Mouse (Mus musculus) lung, embryonic 16.5 days (tissue): ENCODE data around the gene Nudt3. TPM values are rescaled to one million over a fixed set of nuclear protein-coding genes. Genes with fewer than 3 reads are reported as not detected.

Experiments used
- ATAC-seq: fragments of 200-750 bp; cut with Nextera tagmentation; 2 replicates; pipeline ENCODE4 v1.8.0; 2017; ENCODE audit warnings: low read depth, mild to moderate bottlenecking, moderate library complexity
- H3K27ac ChIP-seq: fragments of 300-500 bp; sonication (generic); 2 replicates; pipeline ENCODE4 v1.5.1; 2014; ENCODE audit warnings: mild to moderate bottlenecking, control low read depth, low read length
- H3K27me3 ChIP-seq: fragments of 300-500 bp; sonication (generic); 2 replicates; pipeline ENCODE4 v1.6.1; 2014; ENCODE audit warnings: low read depth, low read length, mixed read lengths; ENCODE audit not compliant: control insufficient read depth, insufficient read depth
- H3K36me3 ChIP-seq: fragments of 300-500 bp; sonication (generic); 2 replicates; pipeline ENCODE4 v1.6.1; 2014; ENCODE audit warnings: low read length; ENCODE audit not compliant: control insufficient read depth, insufficient read depth
- H3K4me1 ChIP-seq: fragments of 300-500 bp; sonication (generic); replicated peaks from 2 replicates; pipeline ENCODE4 v1.6.1; 2014; ENCODE audit warnings: low read length, mixed read lengths; ENCODE audit not compliant: control insufficient read depth, insufficient read depth
- H3K4me2 ChIP-seq: fragments of 300-500 bp; sonication (generic); 2 replicates; pipeline ENCODE4 v1.6.1; 2014; ENCODE audit warnings: low read depth, low read length, control low read depth
- H3K4me3 ChIP-seq: fragments of 300-500 bp; sonication (generic); 2 replicates; pipeline ENCODE4 v1.5.1; 2014; ENCODE audit warnings: mild to moderate bottlenecking, low read length, control low read depth
- H3K9ac ChIP-seq: fragments of 300-500 bp; sonication (generic); 2 replicates; pipeline ENCODE4 v1.6.1; 2014; ENCODE audit warnings: low read length, control low read depth
- H3K9me3 ChIP-seq: fragments of 300-500 bp; sonication (generic); 2 replicates; pipeline ENCODE4 v1.6.1; 2016; ENCODE audit warnings: low read length; ENCODE audit not compliant: control insufficient read depth
- WGBS: fragments of 180-500 bp; shearing (Covaris S2); extraction: QIAGEN DNeasy Blood & Tissue Kit; methylation state at CpG from one replicate; pipeline ENCODE4 v1.1.7; 2014; 5-methylcytosine and 5-hydroxymethylcytosine counted together
- polyA plus RNA-seq: library from polyadenylated mRNA; unstranded; fragments of >200 nt; fragmentation: Nextera tagmentation; extraction: Ambion mirVana; gene quantifications from 2 replicates; pipeline ENCODE4 v1.2.1, GENCODE M21; 2015

Nudt3 gene
- polyA plus RNA-seq, 1 experiment from 2014 or later = 73.6 TPM

DNA sequence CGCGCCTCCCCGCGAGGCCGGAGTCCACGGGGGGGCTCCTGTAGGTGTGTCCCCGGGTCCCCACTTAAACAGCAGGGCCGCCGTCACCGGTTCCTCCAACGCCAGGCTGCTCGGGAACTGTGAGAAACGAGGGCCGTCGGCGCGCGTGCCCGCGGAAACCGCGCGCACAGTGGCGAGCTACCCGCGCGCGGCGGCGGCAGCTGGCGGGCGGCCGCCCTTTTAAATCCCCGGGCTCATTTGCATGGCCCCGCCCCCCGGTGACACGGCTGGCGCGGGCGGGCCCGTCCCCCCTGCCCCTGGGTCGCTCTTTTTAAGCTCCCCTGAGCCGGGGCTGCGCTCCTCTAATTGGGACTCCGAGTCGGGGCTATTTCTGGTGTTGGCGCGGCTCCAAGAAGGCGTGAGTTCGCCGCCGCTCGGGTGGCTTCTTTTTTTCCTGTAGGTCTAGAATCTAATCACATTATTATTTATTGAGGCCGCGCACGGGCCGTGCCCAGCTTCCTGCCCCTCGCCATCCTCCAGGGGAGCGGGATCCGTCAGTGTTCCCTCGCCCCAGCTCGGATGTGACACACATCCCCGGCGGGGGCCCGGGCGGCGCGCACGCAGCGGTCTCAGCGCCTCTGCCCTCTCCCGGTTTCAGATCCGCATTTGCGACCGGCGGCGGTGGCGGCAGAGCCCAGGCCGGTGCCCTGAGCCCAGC, 66.8 kb downstream of the Nudt3 start, which contains the start of gene Hmga1:
Gene Hmga1 (plus strand): TSS at position 183 of the 697 bp plus-strand sequence.
- Histone ChIP-seq H3K27me3 (no peaks in the 10 kb centered on the region; the same call in 1 of the 2 replicates), H3K27ac (peak within 1 kb of the TSS; percentile 98), H3K4me2 (peak within 1 kb of the TSS; percentile 85), H3K4me3 (peak within 1 kb of the TSS; percentile 83), H3K9ac (peak within 1 kb of the TSS; percentile 88), H3K36me3 (0 out of 2 replicates have a peak, but pooled peaks cover under 1% of the 10 kb centered on the region), H3K9me3 (no peaks in the 10 kb centered on the region), H3K4me1 (peaks cover 25% of the 10 kb centered on the region)
- ATAC-seq = peak; percentile 80
- WGBS = 0% methylated on average over 79 of the region's 79 CpGs

DNA sequence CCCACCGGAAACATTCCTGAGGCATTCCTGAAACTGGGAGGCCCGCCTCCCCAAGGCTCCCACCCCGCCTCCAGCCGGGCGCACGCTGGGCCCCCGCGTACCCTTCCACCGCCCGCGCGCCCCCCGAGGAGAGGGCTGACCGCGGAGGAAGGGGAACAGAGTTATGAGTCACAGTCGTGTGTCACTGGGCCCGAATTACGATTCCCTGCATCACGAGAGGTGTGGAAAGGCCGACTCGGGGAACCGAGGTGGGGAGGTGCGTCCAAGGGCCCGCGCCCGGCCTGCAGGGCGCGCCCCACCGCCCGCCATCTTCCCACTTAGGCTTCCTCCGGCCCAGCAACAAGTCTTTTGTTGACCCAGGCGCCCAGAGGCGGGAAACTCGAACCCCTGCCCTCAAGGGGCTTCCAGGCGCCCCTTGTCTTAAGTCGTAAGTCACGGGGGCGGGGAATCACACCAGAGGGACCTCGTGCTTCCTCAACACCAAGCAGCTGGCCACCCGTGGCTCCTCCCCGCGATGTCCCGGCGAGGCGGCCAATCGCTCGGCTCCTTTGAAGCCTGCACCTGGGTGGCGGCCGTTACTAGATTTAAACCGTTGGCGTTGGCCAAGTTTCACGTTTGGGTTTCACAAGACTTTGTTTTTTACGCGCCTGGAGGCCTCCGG, 67.7 kb downstream of the Nudt3 start:
- ATAC-seq = peak; percentile 69
- H3K27me3 ChIP-seq = no peaks in the 10 kb centered on the region; the same call in 1 of the 2 replicates
- H3K27ac ChIP-seq = peak overlapping the region; percentile 98
- H3K9me3 ChIP-seq = no peaks in the 10 kb centered on the region
- H3K4me1 ChIP-seq = peaks cover 25% of the 10 kb centered on the region
- H3K9ac ChIP-seq = peak overlapping the region; percentile 88
- 0% methylated on average over 41 of the region's 55 CpGs for WGBS
- H3K4me2 ChIP-seq = peak overlapping the region; percentile 85
- H3K36me3 ChIP-seq = no peaks in the 10 kb centered on the region
- peak overlapping the region; percentile 83 for H3K4me3 ChIP-seq

DNA sequence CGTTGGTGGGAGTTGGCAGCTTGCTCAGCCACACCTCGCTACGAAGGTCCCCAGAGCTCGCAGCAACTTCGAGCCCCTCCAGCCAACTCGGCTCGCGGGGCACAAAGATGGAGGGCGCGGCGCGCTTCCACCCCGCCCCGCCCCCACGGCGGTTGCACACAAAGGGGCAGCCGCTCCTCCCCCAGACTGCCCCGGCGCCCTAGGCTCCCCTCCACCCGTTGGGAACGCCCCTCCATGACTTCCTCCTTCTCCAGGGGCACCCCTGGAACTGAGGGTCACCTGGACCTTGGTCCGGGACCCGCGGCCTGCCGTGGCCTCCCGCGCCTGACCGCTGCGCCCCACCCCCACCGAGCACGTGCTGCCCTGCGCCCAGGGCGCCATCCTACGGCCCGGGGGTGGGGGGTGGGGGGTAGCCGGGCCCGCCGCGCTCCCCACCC, 68.2 kb downstream of the Nudt3 start:
- H3K4me3 ChIP-seq = peak overlapping the region; percentile 83
- ATAC-seq = peak; percentile 56

DNA sequence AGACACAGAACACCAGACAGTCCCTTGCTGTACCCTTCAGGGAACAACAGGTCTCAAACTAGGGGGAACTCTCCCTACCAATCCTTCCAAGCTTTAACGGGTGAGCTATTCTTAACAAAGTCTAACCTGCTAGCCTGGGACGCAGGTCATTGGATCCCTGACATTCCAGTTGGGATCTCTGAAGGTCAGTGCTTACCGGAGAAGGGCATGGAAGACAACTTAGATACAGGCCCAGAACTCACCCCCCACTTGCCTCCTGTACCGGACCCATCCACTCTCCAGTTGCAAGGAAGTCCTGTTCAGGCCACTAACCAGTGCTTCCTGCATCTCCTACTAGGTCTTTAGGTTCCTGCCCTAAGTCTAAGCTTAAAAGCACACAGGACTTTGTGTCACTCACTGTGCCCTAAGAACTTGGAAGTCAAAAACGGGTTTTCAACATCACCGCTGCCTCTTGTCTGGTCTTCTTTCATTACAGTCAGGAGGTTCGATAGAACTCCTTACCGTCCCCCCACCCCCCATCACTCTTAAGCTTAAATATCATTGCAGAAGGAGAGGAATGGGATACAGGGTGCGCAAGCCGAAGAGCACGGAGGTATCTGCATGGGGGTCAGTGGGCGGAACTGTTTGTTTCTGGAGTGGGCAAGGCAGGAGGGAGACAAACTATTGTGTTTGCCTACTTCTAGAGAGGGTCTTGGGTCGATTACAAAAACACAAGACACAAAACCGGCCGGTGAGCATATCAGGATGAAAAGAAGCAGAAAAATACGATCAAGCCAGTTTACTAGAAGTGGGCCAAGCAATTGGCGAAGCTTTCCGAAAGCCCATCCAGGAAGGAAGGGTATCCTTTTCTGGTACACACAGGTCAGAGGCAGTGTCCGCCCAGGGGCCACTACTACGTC, 69.0 kb downstream of the Nudt3 start:
- H3K4me3 ChIP-seq = peak overlapping the region; percentile 83
- peaks cover 25% of the 10 kb centered on the region for H3K4me1 ChIP-seq
- no peaks in the 10 kb centered on the region for H3K36me3 ChIP-seq
- 48% methylated on average over 20 of the region's 20 CpGs for WGBS
- H3K4me2 ChIP-seq = peak overlapping the region; percentile 85
- H3K9me3 ChIP-seq = no peaks in the 10 kb centered on the region
- peak overlapping the region; percentile 98 for H3K27ac ChIP-seq
- no peak for ATAC-seq
- no peaks in the 10 kb centered on the region; the same call in 1 of the 2 replicates for H3K27me3 ChIP-seq
- peak overlapping the region; percentile 88 for H3K9ac ChIP-seq

More for the DNA sequence above, 68.2 kb downstream of the Nudt3 start:
- no peaks in the 10 kb centered on the region for H3K36me3 ChIP-seq
- peak overlapping the region; percentile 88 for H3K9ac ChIP-seq
- peak overlapping the region; percentile 85 for H3K4me2 ChIP-seq
- H3K4me1 ChIP-seq = peaks cover 25% of the 10 kb centered on the region
- H3K9me3 ChIP-seq = no peaks in the 10 kb centered on the region
- peak overlapping the region; percentile 98 for H3K27ac ChIP-seq
- no peaks in the 10 kb centered on the region; the same call in 1 of the 2 replicates for H3K27me3 ChIP-seq
- WGBS = 0% methylated on average over 25 of the region's 39 CpGs

DNA sequence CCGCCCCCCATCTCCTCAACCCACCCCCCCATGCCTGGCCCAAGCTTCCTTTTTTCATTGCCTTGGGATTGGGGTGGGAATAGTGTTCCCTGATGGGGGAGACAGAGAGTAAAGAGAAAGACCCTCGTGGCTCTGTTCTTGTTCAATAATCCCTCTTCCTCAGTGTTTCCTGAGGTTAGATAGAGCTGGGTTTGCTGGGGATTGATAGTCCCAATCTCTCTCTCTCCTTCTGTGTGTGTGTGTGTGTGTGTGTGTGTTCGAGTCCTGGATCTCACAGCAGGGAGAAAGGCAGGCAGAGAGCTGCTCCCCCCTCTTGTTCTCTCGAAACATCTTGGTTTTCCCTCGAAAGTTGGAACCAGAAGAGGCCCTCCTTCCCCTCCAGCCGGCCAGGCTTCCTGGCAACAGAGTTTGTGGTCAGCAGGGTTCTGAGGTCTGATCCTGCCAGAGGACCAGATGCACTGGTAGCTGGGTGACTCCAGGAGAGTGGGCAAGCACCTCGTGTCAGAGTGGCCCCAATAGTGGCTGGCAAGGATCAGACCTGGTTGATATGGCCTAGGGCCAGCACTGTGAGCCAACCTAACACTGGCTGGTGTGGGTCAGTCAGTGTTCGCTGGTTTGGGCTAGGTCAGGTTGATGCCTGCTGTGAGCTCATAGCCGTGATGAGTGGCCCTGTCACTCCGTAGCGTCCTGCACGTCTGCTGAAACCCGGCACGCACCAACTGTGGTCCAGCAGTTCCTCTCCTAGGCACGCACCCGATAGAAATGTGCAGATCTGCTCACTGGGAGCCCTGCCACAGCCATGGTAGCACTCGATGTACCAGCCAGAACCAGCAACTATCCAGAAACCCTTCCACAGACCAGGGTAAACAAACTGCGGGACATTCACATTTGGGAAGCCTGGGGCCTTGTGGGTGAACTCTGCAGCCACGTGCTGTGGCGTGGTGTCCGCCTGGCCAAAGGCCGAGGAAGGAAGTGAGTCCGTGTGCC, 70.8 kb downstream of the Nudt3 start:
- ATAC-seq = no peak
- 73% methylated on average over 23 of the region's 23 CpGs for WGBS
- no peak overlapping the region for H3K4me3 ChIP-seq
- no peaks in the 10 kb centered on the region for H3K27me3 ChIP-seq
- no peak overlapping the region for H3K4me2 ChIP-seq
- no peaks in the 10 kb centered on the region for H3K9me3 ChIP-seq
- H3K36me3 ChIP-seq = no peaks in the 10 kb centered on the region
- H3K4me1 ChIP-seq = peaks cover 15% of the 10 kb centered on the region
- no peak overlapping the region for H3K9ac ChIP-seq
- no peak overlapping the region for H3K27ac ChIP-seq

DNA sequence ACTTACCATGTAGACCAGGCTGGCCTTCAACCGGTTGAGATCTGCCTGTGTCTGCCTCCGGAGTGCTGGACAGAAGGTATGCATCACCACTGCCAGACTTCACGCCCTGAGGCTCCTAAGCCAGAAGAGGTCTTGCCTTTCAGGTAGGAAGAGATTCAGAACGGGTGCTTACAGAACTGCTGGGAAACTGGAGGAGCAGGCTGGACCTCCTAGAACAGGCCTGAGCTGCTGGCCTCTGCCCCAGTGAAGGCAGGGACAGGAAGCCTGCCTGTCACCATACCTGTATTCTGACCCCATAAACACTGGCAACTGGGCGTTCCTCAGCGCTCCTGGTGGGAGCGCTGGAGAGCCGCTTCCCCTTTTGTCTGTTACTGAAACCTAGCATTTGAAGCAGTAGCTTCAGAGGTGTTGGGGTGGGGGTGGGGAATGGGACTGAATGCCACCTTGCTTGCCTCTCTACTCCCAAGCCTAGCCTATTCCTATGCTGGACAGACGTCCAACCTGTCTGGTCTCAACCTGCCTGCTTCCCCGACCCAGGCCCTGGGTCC, 71.8 kb downstream of the Nudt3 start:
- Histone ChIP-seq H3K4me1 (peaks cover 13% of the 10 kb centered on the region), H3K9me3 (no peaks in the 10 kb centered on the region), H3K4me2 (no peak overlapping the region), H3K4me3 (no peak overlapping the region), H3K27me3 (no peaks in the 10 kb centered on the region), H3K9ac (no peak overlapping the region), H3K27ac (no peak overlapping the region), H3K36me3 (no peaks in the 10 kb centered on the region)
- ATAC-seq = no peak
- WGBS = 58% methylated on average over 10 of the region's 10 CpGs

DNA sequence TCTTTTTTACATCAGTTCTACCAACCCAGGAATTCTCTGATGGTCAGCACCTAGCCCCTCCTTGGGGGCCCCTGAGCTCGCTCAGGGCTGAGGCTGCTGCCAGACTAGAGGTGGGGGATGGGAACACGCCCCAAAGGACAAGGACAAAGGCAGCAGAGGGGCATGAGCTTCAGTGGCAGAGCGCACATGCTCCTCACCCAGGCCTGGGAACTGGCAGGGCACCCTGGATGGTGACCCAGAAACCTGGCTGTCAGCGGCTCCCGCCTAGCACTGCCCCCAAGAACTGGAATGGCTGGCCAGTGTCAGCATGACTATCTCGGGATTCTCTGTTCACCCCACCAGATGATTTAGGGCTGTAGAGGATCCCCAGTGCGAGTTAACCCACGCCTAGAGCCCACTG, 74.1 kb downstream of the Nudt3 start:
- no peaks in the 10 kb centered on the region for H3K36me3 ChIP-seq
- H3K4me3 ChIP-seq = no peak overlapping the region
- H3K27ac ChIP-seq = no peak overlapping the region
- H3K9me3 ChIP-seq = no peaks in the 10 kb centered on the region
- H3K4me1 ChIP-seq = peaks cover 2% of the 10 kb centered on the region; the same call in 1 of the 2 replicates
- no peak for ATAC-seq
- 60% methylated on average over 8 of the region's 8 CpGs for WGBS
- no peak overlapping the region for H3K9ac ChIP-seq
- no peak overlapping the region for H3K4me2 ChIP-seq
- no peaks in the 10 kb centered on the region for H3K27me3 ChIP-seq
